Mouse (Mus musculus) lung, postnatal 0 days (tissue): Measurements from ENCODE around the gene Eno3.

ENCODE experiments used
- CTCF ChIP-seq: IDR thresholded peaks from 2 replicates; pipeline ENCODE4 v1.5.1; 2016; ENCODE audit warnings: antibody characterized with exemption, mild to moderate bottlenecking
- EP300 ChIP-seq: IDR thresholded peaks from 2 replicates; pipeline ENCODE4 v1.6.1; 2016; ENCODE audit warnings: antibody characterized with exemption, mild to moderate bottlenecking, control low read depth

DNA sequence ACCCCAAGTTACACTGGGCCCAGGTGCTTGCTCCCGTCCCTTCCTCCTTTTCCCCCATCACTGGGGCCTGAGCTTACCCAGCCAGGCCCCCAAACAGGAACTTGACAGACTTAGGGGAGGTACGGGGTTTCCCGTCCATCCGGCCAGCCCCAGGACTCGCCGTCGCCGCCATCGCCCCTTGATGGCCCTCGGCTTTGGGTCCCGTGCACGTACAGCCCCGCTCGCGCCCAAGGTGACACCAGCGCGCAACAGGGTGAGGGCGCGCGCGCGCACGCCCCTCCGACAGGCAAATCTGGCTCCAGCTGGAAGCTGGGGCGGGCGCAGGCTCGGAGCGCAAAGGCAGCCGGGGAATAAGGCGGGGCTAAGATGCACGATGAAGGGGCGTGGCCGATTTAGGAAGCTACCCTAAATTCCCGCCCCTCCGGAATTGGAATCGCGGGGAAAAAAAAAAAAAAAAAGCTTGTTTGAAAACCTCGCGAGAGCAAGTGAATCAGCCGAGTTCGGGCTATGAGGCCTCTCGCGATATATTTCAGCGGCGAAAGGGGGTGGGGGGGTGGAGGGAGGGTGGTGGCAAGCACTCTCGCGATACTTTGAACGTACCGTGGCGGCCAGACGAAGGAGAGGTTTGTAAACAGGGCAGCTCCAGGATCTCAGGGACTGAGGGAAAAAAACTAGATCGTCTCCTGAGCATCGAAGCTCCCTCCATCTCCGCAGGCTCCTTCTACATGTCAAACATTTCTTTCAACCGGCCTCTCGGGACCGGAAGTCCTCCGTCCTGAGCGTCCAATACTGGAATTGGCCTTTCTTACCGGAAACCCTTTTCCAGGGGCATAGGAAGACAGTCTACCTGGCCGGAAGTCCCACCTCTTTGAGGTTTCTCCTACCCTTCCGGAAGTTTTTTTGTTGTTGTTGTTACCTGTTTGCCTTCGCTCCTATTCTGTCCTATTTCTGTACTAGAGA lies 10.0 kb upstream of the Eno3 start, which contains the start of the genes Rnf167 and Slc25a11:
- TF ChIP-seq CTCF (peak; percentile 44), EP300 (peak; percentile 90)
